Mouse (Mus musculus) A20 (cell line): ENCODE measurements around the gene D17Wsu92e.
"Not testable (repeated sequence)": the region's sequence is repeated elsewhere in the genome, so short reads cannot be mapped to it uniquely, and the experiment has no call there.

Source experiments
- DNase-seq: peaks from one replicate; pipeline ENCODE4 v3.0.0-alpha.2; 2011; ENCODE audit warnings: low read depth, low spot score

D17Wsu92e gene

GRCm38 (mm10) chr17:27820568-27821406 is at the start of gene D17Wsu92e:
D17Wsu92e (minus strand) TSS chr17:27820648.
- DNase-seq, result peak; percentile 100

DNA sequence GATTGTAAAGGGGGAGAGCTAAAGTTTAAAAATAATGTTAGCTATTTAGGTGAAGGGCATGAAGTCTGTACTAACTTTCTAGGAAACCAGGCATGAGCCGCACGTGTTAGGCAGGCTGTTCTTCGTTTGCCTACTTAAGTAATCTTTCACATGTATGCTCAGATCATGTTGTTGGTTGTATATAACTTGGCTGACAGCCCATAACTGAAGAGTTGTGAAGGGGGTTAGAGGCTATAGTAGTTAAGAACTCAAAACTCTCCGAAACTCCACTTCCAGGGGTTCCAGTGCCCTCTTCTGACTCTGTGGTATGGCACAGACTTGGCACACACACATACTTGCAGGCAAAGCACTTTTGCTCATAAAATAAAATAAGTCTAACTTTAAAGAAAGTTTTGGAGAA is 46.3 kb upstream of the D17Wsu92e start:
- no peak for DNase-seq

- no peak for DNase-seq
Measured at GRCm38 (mm10) chr17:27865461-27865860, 45.0 kb upstream of the D17Wsu92e start.

GRCm38 (mm10) chr17:27859131-27859530 is 38.7 kb upstream of the D17Wsu92e start:
- no peak for DNase-seq

GRCm38 (mm10) chr17:27857649-27858475 is 37.4 kb upstream of the D17Wsu92e start:
- DNase-seq, result peak; percentile 63

DNA sequence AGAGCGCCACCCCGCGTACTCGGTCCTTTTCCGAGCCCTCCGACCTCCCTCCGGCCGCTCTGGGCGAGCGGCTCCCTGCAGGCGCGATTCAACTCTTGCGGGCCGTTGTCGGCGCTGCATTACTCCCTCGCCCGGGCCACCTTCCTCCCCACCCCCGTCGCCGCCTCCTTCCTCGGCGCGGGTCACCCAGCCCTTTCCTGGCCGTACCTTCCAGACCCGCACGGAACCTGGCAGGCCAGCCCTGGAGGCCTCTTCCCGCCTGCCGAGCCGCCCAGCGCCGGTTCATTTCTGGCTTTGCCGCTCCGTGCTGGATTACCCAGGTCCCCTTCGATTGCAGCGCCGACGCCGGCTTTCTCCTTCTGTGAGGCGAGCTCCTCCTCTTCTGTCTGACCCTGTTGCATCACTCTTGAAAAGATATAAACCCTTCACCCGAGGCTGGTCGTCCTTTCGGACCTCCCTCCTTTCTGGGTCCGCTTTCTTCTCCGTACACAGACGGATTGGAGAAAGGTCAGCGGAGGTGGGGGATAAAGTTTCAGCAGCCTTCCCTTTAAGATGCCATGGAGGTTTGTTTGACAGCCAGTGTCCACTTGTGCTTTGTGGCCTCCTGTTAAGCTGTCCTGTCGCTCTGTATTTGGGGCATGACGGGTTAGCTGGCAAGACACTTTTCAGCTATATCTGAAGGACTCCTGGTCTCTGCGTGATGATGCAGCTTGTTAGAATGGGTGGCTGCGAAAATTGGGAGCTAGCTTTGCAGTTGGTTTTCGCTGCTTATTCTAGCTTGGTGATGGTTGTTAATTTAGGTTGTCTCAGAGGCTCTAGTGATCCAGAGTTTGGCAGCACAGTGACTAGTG is 36.6 kb upstream of the D17Wsu92e start:
- DNase-seq, result peak; percentile 78

DNA sequence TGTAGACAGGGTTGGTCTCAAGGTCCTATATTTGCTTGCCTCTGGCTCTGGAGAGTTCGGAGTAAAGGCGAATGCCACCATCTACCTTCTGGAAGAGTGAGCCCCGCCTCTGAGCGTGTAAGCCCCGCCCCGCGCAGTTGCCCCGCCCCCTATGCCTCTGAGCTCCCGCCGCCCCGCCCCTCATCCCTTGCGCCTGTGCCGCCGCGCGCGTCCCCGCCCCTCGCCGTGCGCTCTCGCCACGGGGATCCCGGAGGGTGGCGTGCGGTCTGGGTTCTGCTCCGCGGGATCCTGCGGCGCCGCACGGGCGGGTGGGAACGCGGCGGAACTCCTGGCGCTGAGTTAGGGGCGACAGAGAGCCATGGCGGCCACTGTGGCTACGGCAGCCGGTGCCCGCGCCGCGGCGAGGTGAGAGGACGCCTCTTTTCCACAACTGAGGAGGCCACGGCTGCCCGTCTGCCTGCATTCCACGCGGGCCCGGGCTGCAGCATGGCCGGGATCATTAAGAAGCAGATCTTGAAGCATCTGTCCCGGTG is 35.9 kb upstream of the D17Wsu92e start, which contains the start of gene Uhrf1bp1:
Uhrf1bp1 (plus strand) TSS at position 177 of the 533 bp plus-strand sequence.
- peak; percentile 88 for DNase-seq

GRCm38 (mm10) chr17:27851076-27851475 is 30.6 kb upstream of the D17Wsu92e start:
- DNase-seq, result no peak

DNA sequence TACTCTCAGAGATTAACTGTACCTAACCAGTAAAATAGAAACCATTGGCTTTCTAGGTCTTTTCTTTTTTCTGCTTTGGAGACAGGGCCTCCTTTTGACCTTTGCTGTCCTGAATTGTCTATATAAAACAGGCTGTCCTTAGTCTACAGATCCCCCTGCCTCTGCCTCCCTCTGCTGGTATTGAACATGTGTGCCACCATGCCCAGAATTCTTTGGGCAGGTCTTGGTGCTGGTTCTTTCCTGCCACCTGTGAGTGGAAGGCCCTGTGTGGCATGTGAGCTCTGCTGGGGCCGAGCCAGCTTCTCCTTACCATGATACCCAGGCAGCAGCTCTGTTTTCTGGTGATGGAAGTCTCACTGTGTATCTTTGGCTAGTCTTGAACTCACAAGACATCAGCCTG is 27.9 kb upstream of the D17Wsu92e start:
- DNase-seq, result no peak

GRCm38 (mm10) chr17:27839469-27840252 is 19.2 kb upstream of the D17Wsu92e start:
- peak; percentile 95 for DNase-seq

DNA sequence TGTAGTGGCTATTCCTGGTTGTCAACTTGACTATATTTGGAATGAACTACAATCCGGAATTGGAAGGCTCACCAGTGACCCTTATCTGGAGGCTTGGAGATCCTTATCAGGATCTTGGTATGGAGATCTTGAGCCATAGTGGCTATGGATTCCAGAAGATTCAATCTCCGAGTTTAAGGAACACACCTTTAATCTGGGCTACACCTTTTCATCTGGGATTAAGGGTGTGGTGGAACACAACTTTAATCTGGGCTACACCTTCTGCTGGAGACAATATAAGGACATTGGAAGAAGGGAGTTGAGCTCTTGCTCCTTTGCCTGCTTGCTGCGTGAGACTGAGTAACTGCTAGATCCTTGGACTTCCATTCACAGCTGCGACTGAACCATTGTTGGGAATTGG is 17.4 kb upstream of the D17Wsu92e start, which contains the start of gene Snrpc:
Snrpc (plus strand) TSS at position 301 of the 400 bp plus-strand sequence.
- DNase-seq, result not testable (repeated sequence)

DNA sequence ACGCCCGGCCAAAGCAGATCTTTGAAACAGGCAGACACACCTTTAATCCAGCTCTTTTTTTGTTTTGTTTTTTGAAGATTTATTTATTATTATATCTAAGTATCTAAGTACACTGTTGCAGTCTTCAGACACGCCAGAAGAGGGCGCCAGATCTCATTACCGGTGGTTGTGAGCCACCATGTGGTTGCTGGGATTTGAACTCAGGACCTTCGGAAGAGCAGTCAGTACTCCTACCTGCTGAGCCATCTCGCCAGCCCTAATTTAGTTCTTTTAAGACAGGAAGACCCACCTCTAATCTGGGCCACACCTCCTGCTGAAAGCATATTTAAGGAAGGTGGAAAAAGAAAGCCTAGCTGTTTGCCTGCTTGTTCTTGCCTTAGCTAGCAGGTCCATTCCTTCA is 10.0 kb upstream of the D17Wsu92e start:
- DNase-seq, result peak; percentile 58

DNA sequence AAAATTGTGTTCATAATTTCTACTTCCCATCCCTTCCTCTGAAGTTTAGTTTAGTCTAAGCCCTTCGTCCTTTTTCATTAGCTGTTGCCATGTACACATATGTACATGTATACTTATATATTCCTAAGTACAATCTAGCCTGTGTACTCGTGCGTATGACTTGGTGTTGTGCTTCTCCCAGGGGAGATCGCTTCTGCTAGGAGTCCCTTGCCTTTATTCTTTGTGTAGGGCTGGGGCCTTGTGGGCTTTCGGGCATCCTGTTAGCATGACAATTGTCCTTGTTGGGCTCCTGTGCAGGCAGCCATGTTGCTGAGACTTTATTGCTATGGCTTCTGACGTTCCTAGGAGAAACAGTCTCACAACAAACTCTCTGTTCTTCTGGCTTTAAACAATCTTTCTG is 7.1 kb upstream of the D17Wsu92e start:
- DNase-seq, result no peak

DNA sequence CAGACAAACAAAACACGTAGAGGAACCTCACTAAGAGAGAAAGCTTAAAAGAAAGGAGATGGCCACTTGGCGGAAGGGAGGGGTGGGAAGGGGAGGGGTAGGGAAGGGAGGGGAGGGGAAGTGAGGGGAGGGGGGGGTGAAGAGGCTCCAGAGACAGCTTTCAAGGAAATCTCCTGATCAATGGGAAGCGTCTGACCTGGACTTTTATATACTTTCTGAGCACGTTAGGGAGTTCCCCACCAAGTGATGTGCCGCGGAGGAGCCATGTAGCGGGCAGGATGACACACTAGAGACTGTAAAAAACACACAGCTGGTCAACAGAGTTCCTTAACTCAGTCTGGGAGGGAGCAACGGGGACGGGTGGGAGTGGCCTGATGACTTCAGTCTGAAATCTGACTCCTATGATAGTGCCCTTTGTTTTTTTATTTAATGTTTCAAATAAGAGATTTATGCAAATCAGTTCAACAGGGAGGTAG is 6.5 kb upstream of the D17Wsu92e start:
- DNase-seq, result peak; percentile 86

DNA sequence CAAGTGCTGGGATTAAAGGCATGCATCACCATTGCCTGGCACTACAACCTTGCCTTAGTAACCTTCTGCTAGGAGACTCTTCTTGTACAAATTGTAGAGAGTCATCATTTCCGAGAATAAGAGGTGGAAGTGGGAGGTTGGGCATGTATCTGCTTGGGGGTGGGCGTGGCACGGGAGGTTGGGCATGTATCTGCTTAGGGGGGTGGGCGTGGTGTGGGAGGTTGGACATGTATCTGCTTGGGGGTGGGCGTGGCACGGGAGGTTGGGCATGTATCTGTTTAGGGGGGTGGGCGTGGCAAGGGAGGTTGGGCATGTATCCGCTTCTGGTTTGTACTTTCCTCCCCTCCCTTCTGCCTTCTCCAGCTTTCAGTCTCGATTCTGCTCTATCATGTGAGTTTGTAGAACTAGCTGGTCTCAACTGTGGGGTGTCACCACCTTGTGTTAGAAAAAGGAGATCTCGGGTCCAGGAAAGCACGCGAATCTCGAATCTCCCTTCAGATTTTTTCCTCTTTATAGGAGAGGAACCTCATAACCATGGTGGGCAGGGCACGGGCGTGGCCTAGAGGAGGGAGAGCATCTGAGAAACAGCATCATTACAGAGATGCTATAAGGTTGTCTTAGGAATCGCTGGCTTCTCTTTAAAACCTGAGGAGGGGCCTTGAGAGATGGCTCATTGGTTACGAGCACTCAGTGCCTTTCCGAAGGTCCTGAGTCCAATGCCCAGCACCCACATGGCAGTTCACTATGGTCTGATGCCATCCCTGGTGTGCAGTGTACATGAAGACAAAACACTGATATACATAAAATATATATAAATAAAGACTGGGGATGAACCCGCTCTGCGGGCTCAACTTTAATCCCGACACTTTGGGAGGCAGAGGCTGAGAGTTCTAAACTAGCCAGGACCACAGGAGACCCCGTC is 5.8 kb upstream of the D17Wsu92e start:
- DNase-seq, result peak; percentile 92

DNA sequence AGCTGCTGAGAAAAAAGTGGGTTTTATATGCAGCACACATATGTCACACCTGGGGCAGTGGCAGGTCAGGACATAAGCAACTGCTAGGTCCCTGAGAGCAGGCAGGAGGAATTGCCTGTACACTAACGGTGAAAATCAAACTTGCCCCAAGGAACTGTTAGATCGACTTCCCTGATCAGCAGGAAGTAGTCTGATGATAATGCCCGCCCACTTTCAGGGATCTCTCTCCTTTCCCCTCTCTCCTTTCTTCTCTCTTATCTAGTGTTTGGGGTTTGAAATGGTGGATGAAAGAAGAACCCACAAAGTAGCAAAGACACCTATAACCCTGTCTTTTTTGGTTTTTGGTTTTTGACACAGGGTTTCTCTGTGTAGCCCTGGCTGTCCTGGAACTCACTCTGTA is 5.1 kb upstream of the D17Wsu92e start:
- peak; percentile 64 for DNase-seq

GRCm38 (mm10) chr17:27824941-27825340 is 4.5 kb upstream of the D17Wsu92e start:
- DNase-seq, result peak; percentile 68

GRCm38 (mm10) chr17:27823142-27823905 is 2.9 kb upstream of the D17Wsu92e start:
- DNase-seq, result no peak
